Mouse (Mus musculus): Measurements from ENCODE around the gene Slc44a3. TPM values are rescaled to one million over a fixed set of nuclear protein-coding genes. Genes with fewer than 3 reads are reported as not detected.

The Slc44a3 gene
- polyA plus RNA-seq, 2 experiments: 4.8 to 10.7 TPM

GRCm38 (mm10) chr3:121535813-121536504 lies 3.8 kb upstream of the Slc44a3 start:
- no peak overlapping the region for H3K27ac ChIP-seq
- ATAC-seq (ENCODE audit: insufficient read depth) (no peak), DNase-seq (ENCODE audit: low read depth in 3 of 3, low spot score in 3 of 3) (no peak)
- 66% methylated on average over 3 of the region's 3 CpGs for WGBS (ENCODE audit: insufficient replicate concordance)
- TF ChIP-seq EP300 (IDR thresholded peaks at IDR 0.05; ENCODE audit: low read depth) (no peak), CTCF (IDR thresholded peaks at IDR 0.05; ENCODE audit: low read depth) (peak; percentile 71)
- no peaks in the 10 kb centered on the region for H3K36me3 ChIP-seq (replicated peaks; ENCODE audit: control insufficient read depth, insufficient read depth, low read depth)
- no peaks in the 10 kb centered on the region; the same call in 1 of the 2 replicates for H3K27me3 ChIP-seq (ENCODE audit: control insufficient read depth, insufficient read depth, low read length)
- H3K4me1 ChIP-seq (replicated peaks; ENCODE audit: control insufficient read depth in 2 of 2, insufficient read depth in 2 of 2, low read length in 1 of 2): no peaks in the 10 kb centered on the region
- no peak overlapping the region for H3K4me2 ChIP-seq (ENCODE audit: low read depth)
- H3K9me3 ChIP-seq (ENCODE audit: control insufficient read depth, low read length): no peaks in the 10 kb centered on the region
- no peak overlapping the region for H3K4me3 ChIP-seq (ENCODE audit: insufficient read depth in 1 of 2, low read depth in 2 of 2, low read length in 2 of 2)
- no peak overlapping the region for H3K9ac ChIP-seq (replicated peaks)

- TF ChIP-seq CTCF (IDR thresholded peaks at IDR 0.05; ENCODE audit: low read depth): no peak
- no peak for TF ChIP-seq EP300 (IDR thresholded peaks at IDR 0.05; ENCODE audit: low read depth)
- no peaks in the 10 kb centered on the region for H3K36me3 ChIP-seq (replicated peaks; ENCODE audit: control insufficient read depth, insufficient read depth, low read depth)
- peak overlapping the region; percentile 32 to 39 for H3K4me3 ChIP-seq (ENCODE audit: insufficient read depth in 1 of 2, low read depth in 2 of 2, low read length in 2 of 2)
- 42% methylated on average over 16 of the region's 16 CpGs for WGBS (ENCODE audit: insufficient replicate concordance)
- ATAC-seq (ENCODE audit: insufficient read depth) (no peak), DNase-seq (ENCODE audit: low read depth in 3 of 3, low spot score in 3 of 3) (no peak)
- H3K27ac ChIP-seq: no peak overlapping the region
- no peaks in the 10 kb centered on the region for H3K4me1 ChIP-seq (replicated peaks; ENCODE audit: control insufficient read depth in 2 of 2, insufficient read depth in 2 of 2, low read length in 1 of 2)
- no peaks in the 10 kb centered on the region for H3K9me3 ChIP-seq (ENCODE audit: control insufficient read depth, low read length)
- H3K27me3 ChIP-seq (ENCODE audit: control insufficient read depth, insufficient read depth, low read length): no peaks in the 10 kb centered on the region; the same call in 1 of the 2 replicates
- H3K4me2 ChIP-seq (ENCODE audit: low read depth): peak overlapping the region; percentile 28; the same call in 1 of the 2 replicates
- H3K9ac ChIP-seq (replicated peaks): no peak overlapping the region
Measured at GRCm38 (mm10) chr3:121531370-121532148, 645 bp downstream of the Slc44a3 start.

- 61% methylated on average over 10 of the region's 10 CpGs for WGBS (ENCODE audit: insufficient replicate concordance)
- H3K27ac ChIP-seq: no peak overlapping the region
- no peak overlapping the region for H3K9ac ChIP-seq (replicated peaks)
- TF ChIP-seq CTCF (IDR thresholded peaks at IDR 0.05; ENCODE audit: low read depth): no peak
- TF ChIP-seq EP300 (IDR thresholded peaks at IDR 0.05; ENCODE audit: low read depth): no peak
- ATAC-seq (ENCODE audit: insufficient read depth) (peak; percentile 53; the same call in 1 of the 2 replicates), DNase-seq (ENCODE audit: low read depth in 3 of 3, low spot score in 3 of 3) (no peak)
- no peaks in the 10 kb centered on the region for H3K9me3 ChIP-seq (ENCODE audit: control insufficient read depth, low read length)
- peak overlapping the region in 1 of 2 experiments; percentile 37; a peak in 1 of 4 replicates for H3K4me3 ChIP-seq (ENCODE audit: insufficient read depth in 1 of 2, low read depth in 2 of 2, low read length in 2 of 2)
- no peaks in the 10 kb centered on the region; a peak in 1 of 4 replicates for H3K4me1 ChIP-seq (replicated peaks; ENCODE audit: control insufficient read depth in 2 of 2, insufficient read depth in 2 of 2, low read length in 1 of 2)
- no peaks in the 10 kb centered on the region for H3K36me3 ChIP-seq (replicated peaks; ENCODE audit: control insufficient read depth, insufficient read depth, low read depth)
- H3K27me3 ChIP-seq (ENCODE audit: control insufficient read depth, insufficient read depth, low read length): no peaks in the 10 kb centered on the region; the same call in 1 of the 2 replicates
- H3K4me2 ChIP-seq (ENCODE audit: low read depth): peak overlapping the region; percentile 28
Measured at GRCm38 (mm10) chr3:121530546-121531258, 1.5 kb downstream of the Slc44a3 start.

GRCm38 (mm10) chr3:121526096-121527093 lies 5.8 kb downstream of the Slc44a3 start:
- no peak overlapping the region for H3K27ac ChIP-seq
- TF ChIP-seq EP300 (IDR thresholded peaks at IDR 0.05; ENCODE audit: low read depth) (no peak), CTCF (IDR thresholded peaks at IDR 0.05; ENCODE audit: low read depth) (no peak)

More at GRCm38 (mm10) chr3:121526096-121527093, 5.8 kb downstream of the Slc44a3 start:
- WGBS (ENCODE audit: insufficient replicate concordance): 53% methylated on average over 17 of the region's 17 CpGs
- H3K36me3 ChIP-seq (replicated peaks; ENCODE audit: control insufficient read depth, insufficient read depth, low read depth): no peaks in the 10 kb centered on the region
- H3K9ac ChIP-seq (replicated peaks): no peak overlapping the region
- H3K9me3 ChIP-seq (ENCODE audit: control insufficient read depth, low read length): no peaks in the 10 kb centered on the region
- ATAC-seq (ENCODE audit: insufficient read depth) (no peak), DNase-seq (ENCODE audit: low read depth in 3 of 3, low spot score in 3 of 3) (no peak)
- H3K4me3 ChIP-seq (ENCODE audit: insufficient read depth in 1 of 2, low read depth in 2 of 2, low read length in 2 of 2): no peak overlapping the region
- no peak overlapping the region for H3K4me2 ChIP-seq (ENCODE audit: low read depth)
- no peaks in the 10 kb centered on the region for H3K27me3 ChIP-seq (ENCODE audit: control insufficient read depth, insufficient read depth, low read length)
- no peaks in the 10 kb centered on the region; a peak in 1 of 4 replicates for H3K4me1 ChIP-seq (replicated peaks; ENCODE audit: control insufficient read depth in 2 of 2, insufficient read depth in 2 of 2, low read length in 1 of 2)
